Mouse (Mus musculus) testis, adult 2 months (tissue): Measurements from ENCODE around the gene Glrx. TPM values are rescaled to one million over a fixed set of nuclear protein-coding genes. Genes with fewer than 3 reads are reported as not detected.

ENCODE experiments used
- H3K27ac ChIP-seq: fragments of 200-500 bp; 2 replicates; pipeline ENCODE4 v1.5.1; 2012; ENCODE audit warnings: low read depth, low read length; ENCODE audit not compliant: control insufficient read depth, insufficient read depth
- H3K27me3 ChIP-seq: fragments of 200-500 bp; 2 replicates; pipeline ENCODE4 v1.6.1; 2012; ENCODE audit warnings: mild to moderate bottlenecking, low read length, moderate library complexity; ENCODE audit not compliant: control insufficient read depth, insufficient read depth
- H3K36me3 ChIP-seq: fragments of 200-500 bp; 2 replicates; pipeline ENCODE4 v1.6.1; 2012; ENCODE audit warnings: mild to moderate bottlenecking, low read length; ENCODE audit not compliant: control insufficient read depth, insufficient read depth
- H3K4me1 ChIP-seq: fragments of 200-500 bp; 2 replicates; pipeline ENCODE4 v1.6.1; 2012; ENCODE audit warnings: low read length; ENCODE audit not compliant: control insufficient read depth, insufficient read depth
- H3K4me3 ChIP-seq: fragments of 200-500 bp; 2 replicates; pipeline ENCODE4 v1.5.1; 2012; ENCODE audit warnings: low read depth, mild to moderate bottlenecking, low read length, moderate library complexity, mixed read lengths; ENCODE audit not compliant: control insufficient read depth
- CTCF ChIP-seq: fragments of 200-500 bp; IDR thresholded peaks from 2 replicates; pipeline ENCODE4 v1.5.1; 2012; ENCODE audit warnings: low read depth, mild to moderate bottlenecking, inconsistent platforms, low read length, moderate library complexity; ENCODE audit not compliant: control insufficient read depth, insufficient read depth, insufficient replicate concordance
- POLR2A ChIP-seq: fragments of 200-500 bp; IDR thresholded peaks from 2 replicates; pipeline ENCODE4 v1.6.1; 2012; ENCODE audit warnings: low read depth, mild to moderate bottlenecking, inconsistent platforms, low read length, moderate library complexity; ENCODE audit not compliant: control insufficient read depth
- polyA plus RNA-seq: library from polyadenylated mRNA; depleted of rRNA; stranded (reverse); fragments of >200 nt; gene quantifications from 2 replicates; pipeline ENCODE4 v1.2.3, GENCODE M21; 2012

Gene Glrx
- polyA plus RNA-seq, 1 experiment, result 4.3 TPM

DNA sequence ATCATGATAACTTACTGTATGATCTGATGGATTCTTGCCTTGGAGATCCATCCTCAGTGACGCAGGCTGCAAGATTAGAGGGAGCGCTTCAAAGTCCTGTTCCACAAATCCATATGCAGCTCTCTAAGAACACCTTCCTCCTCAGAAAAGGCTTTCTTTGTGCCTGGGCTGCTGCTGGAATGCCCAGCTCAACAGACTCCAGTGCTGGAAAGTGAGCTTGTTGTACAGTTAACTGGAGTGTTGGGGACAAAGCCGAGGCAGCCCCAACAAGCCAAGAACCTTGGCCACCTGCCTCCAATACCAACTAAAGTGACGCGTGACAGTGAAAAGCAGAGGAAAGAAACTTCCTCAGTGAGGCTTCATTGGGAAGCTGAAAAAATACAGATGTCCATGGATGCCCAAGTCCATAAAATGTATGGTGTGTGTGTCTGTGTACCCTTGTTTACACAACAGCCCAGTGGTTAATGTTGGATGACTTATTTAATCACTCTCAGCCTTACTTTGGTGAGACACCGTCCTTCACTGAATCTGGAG, 1.2 kb downstream of the Glrx start:
- peaks cover 6% of the 10 kb centered on the region for H3K4me1 ChIP-seq
- H3K27me3 ChIP-seq, result no peaks in the 10 kb centered on the region
- peak overlapping the region; percentile 5; the same call in 1 of the 2 replicates for H3K4me3 ChIP-seq
- no peak overlapping the region for H3K27ac ChIP-seq
- H3K36me3 ChIP-seq, result no peaks in the 10 kb centered on the region
- TF ChIP-seq CTCF (no peak), POLR2A (no peak)

- TF ChIP-seq CTCF, result no peak
- no peak for TF ChIP-seq POLR2A
- Histone ChIP-seq H3K27me3 (no peaks in the 10 kb centered on the region), H3K4me1 (peaks cover 6% of the 10 kb centered on the region), H3K27ac (no peak overlapping the region), H3K36me3 (no peaks in the 10 kb centered on the region), H3K4me3 (no peak overlapping the region)
Measured at GRCm38 (mm10) chr13:75841950-75842349, 2.3 kb downstream of the Glrx start.

DNA sequence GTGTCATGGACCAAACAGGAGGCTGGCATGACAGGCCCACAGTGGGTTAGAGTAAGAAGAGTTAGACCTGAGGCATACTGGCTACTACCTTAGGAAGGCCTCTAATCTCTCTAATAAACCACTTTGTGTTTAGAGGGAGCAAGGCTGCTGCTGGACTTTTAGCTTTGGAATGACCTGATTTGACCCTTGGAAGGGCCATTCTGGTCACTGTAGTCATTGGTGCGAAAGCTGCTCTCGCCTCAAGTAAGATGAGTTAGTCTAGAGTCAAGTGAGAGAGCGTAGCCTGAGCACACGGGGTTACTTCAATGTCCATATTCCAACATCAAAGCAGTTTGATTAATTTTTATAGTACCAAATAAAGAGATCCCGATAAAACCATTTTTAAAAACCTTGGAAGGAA, 3.7 kb downstream of the Glrx start:
- TF ChIP-seq CTCF (no peak), POLR2A (no peak)
- H3K27me3 ChIP-seq, result no peaks in the 10 kb centered on the region
- H3K36me3 ChIP-seq, result no peaks in the 10 kb centered on the region
- no peak overlapping the region for H3K4me3 ChIP-seq
- no peak overlapping the region for H3K27ac ChIP-seq
- H3K4me1 ChIP-seq, result peaks cover 6% of the 10 kb centered on the region

DNA sequence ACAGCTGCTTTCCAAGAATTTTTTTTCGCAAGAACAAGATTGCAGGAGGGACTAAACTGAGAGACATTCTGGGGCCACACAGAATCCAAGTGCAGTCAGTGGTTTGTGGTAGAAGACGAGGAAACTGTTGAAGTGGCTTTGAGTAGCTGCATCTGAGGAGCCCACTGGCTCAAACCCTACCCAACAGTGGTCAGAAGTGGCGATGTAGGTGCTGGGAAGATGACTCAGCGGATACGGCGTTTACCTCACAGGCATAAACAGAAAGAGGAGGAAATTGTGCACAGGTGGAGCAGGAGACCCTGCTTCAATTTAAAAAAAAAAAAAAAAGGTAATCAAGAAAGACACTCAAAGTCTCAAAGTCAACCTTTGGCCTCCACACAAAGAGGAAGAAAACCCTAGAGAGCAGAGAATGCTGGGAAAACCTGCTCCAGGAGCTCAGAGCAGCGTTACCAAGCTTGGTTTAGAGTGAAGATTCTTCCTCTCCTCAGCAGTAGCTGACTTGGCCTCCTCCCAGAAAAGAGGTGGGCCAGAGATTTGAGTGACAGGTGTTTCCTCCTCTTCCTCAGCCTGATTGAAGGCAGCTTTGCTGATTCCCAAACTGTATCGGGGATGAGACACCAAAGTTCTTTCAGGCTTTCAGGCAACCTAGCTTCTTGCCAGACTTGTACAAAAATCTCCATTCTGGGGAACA, 4.5 kb downstream of the Glrx start:
- Histone ChIP-seq H3K27me3 (no peaks in the 10 kb centered on the region), H3K4me1 (peaks cover 6% of the 10 kb centered on the region), H3K27ac (no peak overlapping the region), H3K4me3 (no peak overlapping the region), H3K36me3 (no peaks in the 10 kb centered on the region)
- TF ChIP-seq POLR2A (no peak), CTCF (no peak)

DNA sequence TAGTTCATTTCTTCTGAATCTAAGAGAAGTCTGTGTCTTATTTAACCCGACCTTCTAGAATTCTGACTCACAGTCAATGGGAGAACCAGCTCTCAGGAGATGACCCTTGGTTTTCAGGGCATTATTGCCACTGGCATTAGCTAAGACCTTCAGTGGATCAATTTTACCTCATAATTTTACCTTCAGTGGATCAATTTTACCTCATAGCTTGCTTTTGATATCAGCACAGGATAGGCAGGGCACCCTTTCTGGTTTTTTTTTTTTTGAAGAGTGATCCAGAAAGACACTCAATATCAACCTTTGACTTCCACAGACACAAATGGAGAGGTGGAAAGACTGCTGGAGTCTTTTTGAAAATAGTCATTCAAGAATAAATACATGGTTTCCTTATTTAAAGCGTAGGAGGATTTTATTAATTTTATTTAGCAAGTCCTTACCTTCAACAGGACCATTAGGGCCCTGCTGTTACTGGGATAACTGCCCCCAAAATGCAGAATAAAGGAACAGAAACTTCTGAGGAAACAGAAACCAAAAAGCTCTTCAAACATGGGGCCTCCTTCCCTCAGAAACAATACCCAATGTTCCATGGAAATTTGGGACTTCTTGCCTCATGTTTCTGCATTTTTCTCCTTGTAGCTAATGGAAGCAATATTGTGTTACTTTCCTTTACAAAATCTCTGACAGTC, 5.3 kb downstream of the Glrx start:
- Histone ChIP-seq H3K4me3 (no peak overlapping the region), H3K27ac (no peak overlapping the region), H3K4me1 (peaks cover 6% of the 10 kb centered on the region), H3K27me3 (no peaks in the 10 kb centered on the region), H3K36me3 (no peaks in the 10 kb centered on the region)
- TF ChIP-seq POLR2A (no peak), CTCF (no peak)

- H3K27me3 ChIP-seq, result no peaks in the 10 kb centered on the region
- H3K4me3 ChIP-seq, result no peak overlapping the region
- H3K4me1 ChIP-seq, result peaks cover 6% of the 10 kb centered on the region
- H3K27ac ChIP-seq, result no peak overlapping the region
- no peaks in the 10 kb centered on the region for H3K36me3 ChIP-seq
- TF ChIP-seq CTCF, result no peak
- TF ChIP-seq POLR2A, result no peak
Measured at GRCm38 (mm10) chr13:75845519-75846166, 6.0 kb downstream of the Glrx start.

GRCm38 (mm10) chr13:75847027-75847426, 7.4 kb downstream of the Glrx start:
- no peaks in the 10 kb centered on the region for H3K36me3 ChIP-seq
- no peak overlapping the region for H3K4me3 ChIP-seq
- no peak overlapping the region for H3K27ac ChIP-seq
- H3K4me1 ChIP-seq, result peaks cover 6% of the 10 kb centered on the region
- no peaks in the 10 kb centered on the region for H3K27me3 ChIP-seq
- TF ChIP-seq CTCF, result no peak
